Mouse (Mus musculus): ENCODE measurements around the gene Grk4. TPM values are rescaled to one million over a fixed set of nuclear protein-coding genes. Genes with fewer than 3 reads are reported as not detected.

The Grk4 gene
- polyA plus RNA-seq, 1 experiment from 2014 or later, result 1.6 TPM

DNA sequence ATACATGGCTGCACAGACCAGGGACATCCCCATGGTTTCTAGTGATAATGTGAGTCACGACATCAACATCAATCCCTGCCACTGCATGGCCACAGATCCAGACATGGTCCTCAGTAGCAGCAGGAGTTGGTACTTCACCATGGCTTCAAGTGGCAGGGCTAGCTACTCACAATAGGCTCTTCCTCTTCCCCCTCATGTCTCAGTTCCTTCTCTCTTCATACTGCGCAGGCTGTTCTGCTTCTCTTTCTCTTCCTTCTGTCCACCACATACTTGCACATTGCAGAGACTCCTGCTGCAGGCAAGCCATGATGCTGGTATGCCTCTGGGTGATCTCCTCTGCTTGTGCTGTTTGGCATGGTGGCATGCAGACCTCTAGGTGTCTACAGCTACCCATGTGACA is 113.2 kb downstream of the Grk4 start:
- 96% methylated on average over 2 of the region's 2 CpGs for WGBS
- no peaks in the 10 kb centered on the region for H3K4me1 ChIP-seq (replicated peaks; ENCODE audit: control insufficient read depth, insufficient read depth, low read length)
- ATAC-seq (replicated peaks; ENCODE audit: low FRiP score, low TSS enrichment, low read depth) (no peak), DNase-seq (ENCODE audit: low spot score) (no peak)
- H3K36me3 ChIP-seq (ENCODE audit: control insufficient read depth, insufficient read depth, low read length), result no peaks in the 10 kb centered on the region
- H3K4me2 ChIP-seq (ENCODE audit: low read length), result no peak overlapping the region
- H3K27me3 ChIP-seq (replicated peaks; ENCODE audit: control insufficient read depth, insufficient read depth, low read length), result no peaks in the 10 kb centered on the region
- no peak overlapping the region for H3K9ac ChIP-seq (ENCODE audit: low read length)
- no peak overlapping the region for H3K27ac ChIP-seq (ENCODE audit: low read depth)
- H3K4me3 ChIP-seq (ENCODE audit: low read depth, low read length), result no peak overlapping the region
- H3K9me3 ChIP-seq (ENCODE audit: control insufficient read depth, low read length), result no peaks in the 10 kb centered on the region

DNA sequence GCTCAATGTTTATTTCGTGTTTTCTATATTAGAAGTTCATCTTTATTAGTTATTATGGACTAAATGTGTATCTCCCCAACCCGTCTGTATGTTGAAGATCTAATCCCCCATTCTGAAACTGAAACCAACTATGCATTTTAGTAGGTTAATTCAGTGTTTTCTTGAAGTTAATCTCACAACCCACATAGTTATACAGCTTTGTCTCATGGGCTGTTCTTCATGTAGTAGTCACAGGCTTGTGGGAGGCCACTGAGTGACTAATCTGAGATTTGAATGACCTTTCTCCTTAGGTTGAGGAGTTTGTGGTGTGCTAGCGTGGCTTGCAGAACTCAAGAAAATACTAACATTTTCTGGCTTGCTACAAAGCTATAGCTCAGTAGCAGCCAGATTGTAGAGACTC is 124.8 kb downstream of the Grk4 start:
- Histone ChIP-seq H3K4me1 (replicated peaks; ENCODE audit: control insufficient read depth, insufficient read depth, low read length) (no peaks in the 10 kb centered on the region), H3K4me2 (ENCODE audit: low read length) (no peak overlapping the region), H3K36me3 (ENCODE audit: control insufficient read depth, insufficient read depth, low read length) (peaks cover 27% of the 10 kb centered on the region), H3K9ac (ENCODE audit: low read length) (no peak overlapping the region), H3K9me3 (ENCODE audit: control insufficient read depth, low read length) (no peaks in the 10 kb centered on the region), H3K27me3 (replicated peaks; ENCODE audit: control insufficient read depth, insufficient read depth, low read length) (no peaks in the 10 kb centered on the region), H3K4me3 (ENCODE audit: low read depth, low read length) (no peak overlapping the region), H3K27ac (ENCODE audit: low read depth) (no peak overlapping the region)
- 94% methylated on average over 3 of the region's 3 CpGs for WGBS
- ATAC-seq (replicated peaks; ENCODE audit: low FRiP score, low TSS enrichment, low read depth) (no peak), DNase-seq (ENCODE audit: low spot score) (no peak)

DNA sequence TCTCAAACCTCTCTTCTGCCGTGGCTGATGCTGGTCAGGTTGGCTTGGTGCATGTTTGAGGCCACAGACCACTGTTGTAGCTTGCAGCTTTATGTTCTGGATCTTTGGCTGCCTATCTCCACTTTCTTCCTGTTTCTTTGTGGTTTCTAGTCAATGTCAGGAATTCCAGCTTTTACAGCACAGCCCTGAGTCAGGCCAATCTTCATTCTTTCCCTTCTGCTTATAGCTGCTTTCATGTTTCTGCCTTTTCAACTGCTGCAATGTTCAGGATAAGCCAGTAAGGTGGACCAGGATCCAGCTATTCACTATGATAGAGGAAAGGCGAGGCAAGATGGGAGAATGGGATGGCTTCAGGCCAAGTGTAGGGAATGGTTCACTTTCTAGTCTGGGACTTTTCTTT is 131.0 kb downstream of the Grk4 start:
- Histone ChIP-seq H3K4me3 (ENCODE audit: low read depth, low read length) (no peak overlapping the region), H3K4me2 (ENCODE audit: low read length) (no peak overlapping the region), H3K9me3 (ENCODE audit: control insufficient read depth, low read length) (no peaks in the 10 kb centered on the region), H3K27ac (ENCODE audit: low read depth) (no peak overlapping the region), H3K9ac (ENCODE audit: low read length) (no peak overlapping the region), H3K36me3 (ENCODE audit: control insufficient read depth, insufficient read depth, low read length) (peaks cover 46% of the 10 kb centered on the region), H3K27me3 (replicated peaks; ENCODE audit: control insufficient read depth, insufficient read depth, low read length) (no peaks in the 10 kb centered on the region), H3K4me1 (replicated peaks; ENCODE audit: control insufficient read depth, insufficient read depth, low read length) (no peaks in the 10 kb centered on the region)
- DNase-seq (ENCODE audit: low spot score), result no peak
- WGBS, result 88% methylated on average over 2 of the region's 2 CpGs
- ATAC-seq (replicated peaks; ENCODE audit: low FRiP score, low TSS enrichment, low read depth), result no peak

DNA sequence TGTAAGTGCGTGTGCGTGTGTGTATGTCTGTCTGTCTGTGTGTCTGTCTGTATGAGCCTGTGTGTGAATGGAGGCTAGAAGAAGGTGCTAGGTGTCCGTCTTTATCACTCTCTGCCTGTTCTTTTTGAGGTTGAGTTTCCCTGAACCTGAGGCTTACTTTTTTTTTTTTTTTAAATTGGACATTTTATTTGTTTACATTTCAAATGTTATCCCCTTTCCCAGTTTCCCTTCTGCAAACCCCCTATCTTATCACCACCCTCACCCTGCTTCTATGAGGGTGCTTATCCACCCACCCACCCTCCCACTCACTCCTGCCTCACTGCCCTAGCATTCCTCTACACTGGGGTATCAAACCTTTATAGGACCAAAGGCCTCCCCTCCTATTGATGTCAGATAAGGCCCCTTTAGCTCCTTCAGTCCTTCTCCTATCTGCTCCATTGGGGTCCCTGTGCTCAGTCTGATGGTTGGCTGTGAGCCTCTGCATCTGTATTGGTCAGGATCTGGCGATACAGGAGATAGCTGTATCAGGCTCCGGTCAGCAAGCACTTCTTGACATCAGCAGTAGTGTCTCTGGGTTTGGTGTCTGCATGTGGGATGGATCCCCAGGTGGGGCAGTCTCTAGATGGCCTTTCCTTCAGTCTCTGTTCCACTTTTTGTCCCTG is 140.2 kb downstream of the Grk4 start:
- Histone ChIP-seq H3K27me3 (replicated peaks; ENCODE audit: control insufficient read depth, insufficient read depth, low read length) (no peaks in the 10 kb centered on the region), H3K36me3 (ENCODE audit: control insufficient read depth, insufficient read depth, low read length) (peaks cover 60% of the 10 kb centered on the region), H3K27ac (ENCODE audit: low read depth) (no peak overlapping the region), H3K9me3 (ENCODE audit: control insufficient read depth, low read length) (no peaks in the 10 kb centered on the region), H3K4me1 (replicated peaks; ENCODE audit: control insufficient read depth, insufficient read depth, low read length) (no peaks in the 10 kb centered on the region), H3K9ac (ENCODE audit: low read length) (no peak overlapping the region), H3K4me2 (ENCODE audit: low read length) (no peak overlapping the region), H3K4me3 (ENCODE audit: low read depth, low read length) (no peak overlapping the region)
- DNase-seq (ENCODE audit: low spot score) (no peak), ATAC-seq (replicated peaks; ENCODE audit: low FRiP score, low TSS enrichment, low read depth) (no peak)
- WGBS, result 92% methylated on average over 5 of the region's 5 CpGs

MicroRNA genes within 50 kb of the gene (microRNA counts, 519-probe panel; counts per million panel counts)
- microRNA mmu-miR-467g, result 1,421 counts per million, percentile 7 among the panel's probes with 10 or more counts

Small RNAs within 50 kb of the gene (microRNA-seq; reads per million reads assigned to microRNA genes)
- not detected for gene Mir467g

Other genes with a start within 250 kb of the Grk4 start
- 12.9 and 19.4 TPM in 2 replicates for gene Tnip2, start 146.4 kb upstream of the Grk4 start, polyA plus RNA-seq (2014; fragmentation: Nextera tagmentation; extraction: Ambion mirVana)
- 5.7 and 7.7 TPM in 2 replicates for gene Sh3bp2, start 134.5 kb upstream of the Grk4 start, polyA plus RNA-seq (2014; fragmentation: Nextera tagmentation; extraction: Ambion mirVana)
- 183 and 184 TPM in 2 replicates for gene Add1, start 86.7 kb upstream of the Grk4 start, polyA plus RNA-seq (2014; fragmentation: Nextera tagmentation; extraction: Ambion mirVana)
- 121 and 128 TPM in 2 replicates for gene Mfsd10, start 23.2 kb upstream of the Grk4 start, polyA plus RNA-seq (2014; fragmentation: Nextera tagmentation; extraction: Ambion mirVana)
- gene Nop14, start 231 bp upstream of the Grk4 start, polyA plus RNA-seq (2014; fragmentation: Nextera tagmentation; extraction: Ambion mirVana), result 28.6 and 31.5 TPM in 2 replicates
- 19.4 and 19.5 TPM in 2 replicates for gene Htt, start 101.4 kb downstream of the Grk4 start, polyA plus RNA-seq (2014; fragmentation: Nextera tagmentation; extraction: Ambion mirVana)
- gene Msantd1, start 247.6 kb downstream of the Grk4 start, polyA plus RNA-seq (2014; fragmentation: Nextera tagmentation; extraction: Ambion mirVana), result 0.58 and 1.2 TPM in 2 replicates

Measured in intestine, embryonic 14.5 days (tissue).